In genomic region chr5:147574517-147574916, GRCm38 (mm10) we compare ENCODE assay signal across 11 mouse cellular contexts.
DNase-seq lines count a peak whose midpoint lies in the region; ATAC-seq lines count a peak whose summit lies in the region.
"Had no signal": no experiment of that assay in that cellular context is flagged by ENCODE, and none has a peak within 500 bp of the region (broad histone marks: within the 10 kb centered on the region; RNA-seq: fewer than 3 reads in every experiment).

No protein-coding gene starts in this region.

- no peak overlapping the region for H3K27ac ChIP-seq in liver, embryonic 15.5 days (replicated peaks)
- no peak overlapping the region for H3K27ac ChIP-seq in midbrain, embryonic 15.5 days
- H3K27ac ChIP-seq: neural tube, embryonic 13.5 days had no signal

- H3K4me2 ChIP-seq in liver, embryonic 15.5 days = no peak overlapping the region
- no peak overlapping the region for H3K4me2 ChIP-seq in midbrain, embryonic 15.5 days
- H3K4me2 ChIP-seq: neural tube, embryonic 13.5 days had no signal

- H3K27me3 ChIP-seq in liver, embryonic 15.5 days = no peaks in the 10 kb centered on the region
- H3K27me3 ChIP-seq in midbrain, embryonic 15.5 days (replicated peaks) = no peaks in the 10 kb centered on the region
- H3K27me3 ChIP-seq: neural tube, embryonic 13.5 days; Patski had no signal

- DNase-seq in adrenal gland, adult 8-10 months = peak; percentile 58
- peak; percentile 77 for DNase-seq in kidney, adult 11 months
- DNase-seq in left cerebral cortex, adult 8-10 months (ENCODE audit: low spot score in 2 of 2) = no peak
- no peak for DNase-seq in cerebellum, adult 9-10 months
- no peak for DNase-seq in frontal cortex, adult 2 months (ENCODE audit: extremely low spot score in 1 of 2, low spot score in 1 of 2)
- DNase-seq: cerebellum, adult 11 months had no signal

- no peaks in the 10 kb centered on the region for H3K36me3 ChIP-seq in liver, embryonic 15.5 days (replicated peaks)
- no peaks in the 10 kb centered on the region for H3K36me3 ChIP-seq in midbrain, embryonic 15.5 days (replicated peaks)
- H3K36me3 ChIP-seq: neural tube, embryonic 13.5 days had no signal

- WGBS in liver, embryonic 15.5 days (ENCODE audit: insufficient replicate concordance) = 14% methylated on average over 8 of the region's 8 CpGs
- WGBS in midbrain, embryonic 15.5 days = 68% methylated on average over 8 of the region's 8 CpGs

- no peak overlapping the region for H3K4me3 ChIP-seq in liver, embryonic 15.5 days (replicated peaks)
- H3K4me3 ChIP-seq in midbrain, embryonic 15.5 days = no peak overlapping the region
- H3K4me3 ChIP-seq: neural tube, embryonic 13.5 days had no signal

- ATAC-seq in erythroid progenitor cell, adult 5-6 weeks (replicated peaks; ENCODE audit: low FRiP score, poor library complexity, severe bottlenecking) = 0 out of 2 replicates have a peak, but pooled peaks have one; percentile 28
- ATAC-seq in liver, embryonic 15.5 days (ENCODE audit: insufficient read depth) = peak; percentile 73; the same call in 1 of the 2 replicates
- no peak for ATAC-seq in midbrain, embryonic 15.5 days (replicated peaks)
- ATAC-seq: Patski had no signal

- no peaks in the 10 kb centered on the region for H3K4me1 ChIP-seq in liver, embryonic 15.5 days (replicated peaks)
- no peaks in the 10 kb centered on the region for H3K4me1 ChIP-seq in midbrain, embryonic 15.5 days
- H3K4me1 ChIP-seq: neural tube, embryonic 13.5 days had no signal

- H3K9ac ChIP-seq in liver, embryonic 15.5 days = no peak overlapping the region
- H3K9ac ChIP-seq in midbrain, embryonic 15.5 days = no peak overlapping the region
- H3K9ac ChIP-seq: neural tube, embryonic 13.5 days had no signal

- no peaks in the 10 kb centered on the region for H3K9me3 ChIP-seq in liver, embryonic 15.5 days (replicated peaks)
- no peaks in the 10 kb centered on the region for H3K9me3 ChIP-seq in midbrain, embryonic 15.5 days
- H3K9me3 ChIP-seq: neural tube, embryonic 13.5 days had no signal

Comparison
In these comparisons a context has a peak if more than half of its experiments do, and no peak if none do; other contexts are left out.
1. DNase-seq: peak in adrenal gland, adult 8-10 months (single experiment) and kidney, adult 11 months (single experiment); none in left cerebral cortex, adult 8-10 months (0 of 2), cerebellum, adult 9-10 months (single experiment) and frontal cortex, adult 2 months (0 of 2).